Mouse (Mus musculus) cerebellum, postnatal 14 days (tissue): ENCODE measurements at regions not wholly inside any gene's neighbourhood (a gene's known extent, or its start where the extent isn't known, plus 50 kb on each side); places are given as distances from the start of the nearest gene placed in this dataset.
"Not testable (repeated sequence)": the region's sequence is repeated elsewhere in the genome, so short reads cannot be mapped to it uniquely, and the experiment has no call there.

ENCODE experiments used
- DNase-seq, 2 experiments: peaks; one replicate each; pipeline ENCODE4 v3.0.0; 2021; ENCODE audit warnings: mixed read lengths in 2 of 2

DNA sequence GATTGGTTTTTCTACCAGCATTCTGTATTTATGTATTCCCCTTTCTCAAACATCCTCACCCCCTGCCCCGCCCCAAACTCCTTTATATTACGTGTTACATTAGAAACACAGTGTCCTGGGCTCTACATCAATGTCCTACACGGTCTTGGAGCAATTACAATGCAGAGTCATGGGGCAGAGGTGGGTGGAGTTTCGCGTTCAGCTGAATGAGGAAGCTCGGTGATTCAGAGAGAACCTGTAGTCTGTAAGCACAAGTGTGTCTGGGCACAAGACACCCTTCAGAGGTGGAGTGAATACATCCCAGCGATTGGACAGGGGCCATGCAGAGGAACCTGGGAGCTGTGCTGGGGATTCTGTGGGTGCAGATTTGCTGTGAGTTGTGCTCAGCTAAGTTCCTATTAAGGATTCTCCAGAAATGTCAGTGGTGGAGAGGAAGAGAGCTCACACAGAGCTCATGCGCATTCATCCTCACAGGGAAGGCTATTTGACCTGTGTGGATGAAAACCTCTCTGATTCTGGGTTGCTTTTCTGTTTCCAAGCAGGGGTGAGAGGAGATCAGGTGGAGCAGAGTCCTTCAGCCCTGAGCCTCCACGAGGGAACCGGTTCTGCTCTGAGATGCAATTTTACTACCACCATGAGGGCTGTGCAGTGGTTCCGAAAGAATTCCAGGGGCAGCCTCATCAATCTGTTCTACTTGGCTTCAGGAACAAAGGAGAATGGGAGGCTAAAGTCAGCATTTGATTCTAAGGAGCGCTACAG lies 495.2 kb upstream of the Olfr1507 start:
- DNase-seq = not testable (repeated sequence)

DNA sequence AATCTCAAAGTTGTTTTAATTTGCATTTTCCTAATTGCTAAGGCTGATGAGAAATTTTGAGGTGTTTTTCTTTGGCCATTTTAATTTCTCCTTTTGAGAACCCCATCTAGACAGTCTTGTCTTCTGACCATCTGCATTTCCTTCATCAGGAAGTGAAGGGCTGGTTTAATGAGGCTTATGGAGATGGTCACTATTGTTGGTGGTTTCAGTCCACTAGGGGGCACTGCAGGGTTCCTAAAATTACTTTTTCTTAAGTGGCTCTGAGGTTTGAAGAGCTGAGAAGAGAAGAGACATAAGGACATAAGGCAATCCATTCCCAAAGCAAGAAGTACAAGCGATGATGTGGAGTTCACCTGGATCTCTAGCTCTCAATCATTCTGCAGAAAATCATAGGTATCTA lies 494.4 kb upstream of the Olfr1507 start:
- DNase-seq = not testable (repeated sequence)

DNA sequence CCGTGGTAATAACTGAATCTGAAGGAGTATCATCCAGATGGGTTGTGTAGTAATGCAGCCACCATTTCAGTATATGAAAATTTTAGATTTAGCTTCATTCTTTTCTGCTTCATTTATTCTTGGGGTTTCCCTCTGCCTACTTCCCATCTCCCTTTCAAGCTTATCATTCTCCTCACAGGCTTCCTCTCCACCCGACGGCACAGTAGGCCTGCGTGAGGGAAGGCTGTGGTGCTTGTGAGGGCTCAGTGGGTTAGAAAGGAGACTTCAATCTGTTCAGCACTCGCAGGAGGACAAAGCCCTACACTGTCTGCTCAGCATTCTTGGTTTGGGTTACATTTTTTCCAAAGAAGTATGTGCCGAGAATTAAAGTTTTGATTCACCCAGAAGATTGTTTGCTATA lies 493.0 kb upstream of the Olfr1507 start:
- not testable (repeated sequence) for DNase-seq

DNA sequence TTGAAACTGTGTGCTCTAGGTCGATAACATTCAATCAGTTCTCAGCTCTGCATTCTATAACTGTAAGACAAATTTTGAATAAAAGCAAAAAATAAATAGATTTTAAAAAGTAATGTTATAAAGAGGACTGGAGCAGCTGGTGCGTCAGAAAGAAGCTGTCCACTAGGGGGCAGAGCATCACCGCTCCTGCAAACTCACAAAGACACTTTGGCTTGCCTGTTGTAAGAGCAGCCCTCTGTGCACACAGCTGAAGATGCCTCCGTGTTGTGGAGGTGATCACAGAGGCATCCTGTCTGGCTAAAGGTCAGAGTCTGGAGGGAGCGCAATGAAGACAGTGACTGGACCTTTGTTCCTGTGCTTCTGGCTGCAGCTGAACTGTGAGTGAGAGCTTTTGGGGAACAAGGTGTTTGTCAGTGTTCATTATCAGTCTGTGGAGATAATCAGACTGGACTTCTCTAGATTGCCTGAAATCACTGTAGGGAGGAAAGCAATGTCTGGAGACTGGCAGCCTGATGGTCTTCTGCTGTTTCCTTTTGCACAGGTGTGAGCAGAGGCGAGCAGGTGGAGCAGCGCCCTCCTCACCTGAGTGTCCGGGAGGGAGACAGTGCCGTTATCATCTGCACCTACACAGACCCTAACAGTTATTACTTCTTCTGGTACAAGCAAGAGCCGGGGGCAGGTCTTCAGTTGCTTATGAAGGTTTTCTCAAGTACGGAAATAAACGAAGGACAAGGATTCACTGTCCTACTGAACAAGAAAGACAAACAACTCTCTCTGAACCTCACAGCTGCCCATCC lies 476.9 kb upstream of the Olfr1507 start:
- not testable (repeated sequence) for DNase-seq

DNA sequence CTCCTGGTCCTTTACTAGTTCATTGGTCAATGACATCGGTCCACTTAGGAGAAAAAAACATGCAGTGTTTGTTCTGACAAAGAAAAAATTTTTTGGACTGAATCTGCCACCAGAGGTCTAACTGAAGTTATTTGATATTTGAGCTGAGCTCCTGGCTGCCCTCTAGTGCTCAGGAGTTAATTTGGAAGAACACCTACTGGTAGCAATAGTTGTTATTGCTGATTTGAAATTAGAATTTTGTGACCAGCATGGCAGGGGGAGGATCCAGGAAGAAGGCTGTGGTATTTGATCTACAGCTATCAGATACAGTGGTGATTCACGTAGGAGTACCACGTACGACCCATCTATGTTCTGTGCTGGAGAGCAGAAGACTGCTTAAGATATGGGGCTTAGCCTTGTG lies 466.6 kb upstream of the Olfr1507 start:
- DNase-seq = not testable (repeated sequence)

DNA sequence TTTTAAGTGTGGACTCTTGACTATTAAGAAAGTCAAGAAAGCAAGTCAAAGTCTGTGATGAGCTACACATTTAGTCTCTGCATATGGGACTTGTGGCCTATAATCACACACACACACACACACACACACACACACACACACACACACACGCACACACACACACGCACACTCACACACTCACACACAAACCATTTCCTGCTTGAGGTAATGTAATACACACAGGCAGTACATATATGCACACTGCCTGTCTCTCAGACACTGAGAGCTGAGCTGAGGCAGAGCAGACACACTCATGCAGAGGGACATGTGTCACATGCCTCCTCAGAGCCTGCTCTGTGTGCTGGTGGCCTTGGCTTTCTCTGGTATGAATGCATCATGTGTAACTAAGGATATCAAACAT lies 461.0 kb upstream of the Olfr1507 start:
- DNase-seq = not testable (repeated sequence)

DNA sequence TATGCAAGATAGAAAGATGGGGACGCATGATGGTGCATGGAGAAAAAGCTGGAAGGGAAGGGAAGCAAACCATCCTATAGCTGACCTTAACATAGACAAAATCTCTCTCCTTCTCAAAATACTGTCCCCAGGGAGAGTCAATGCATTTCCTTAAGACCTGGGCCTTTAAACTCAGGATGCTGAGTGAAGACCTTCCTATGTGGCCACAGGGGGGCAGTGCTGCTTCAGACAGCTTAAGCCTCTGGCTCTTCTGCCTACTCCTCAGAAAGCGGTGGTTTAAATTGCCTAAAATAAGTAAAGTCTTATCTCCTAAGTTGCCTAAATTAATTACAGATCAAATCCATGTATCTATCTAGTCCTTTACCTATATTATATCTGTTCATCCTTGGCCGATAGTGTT lies 449.4 kb upstream of the Olfr1507 start:
- not testable (repeated sequence) for DNase-seq

DNA sequence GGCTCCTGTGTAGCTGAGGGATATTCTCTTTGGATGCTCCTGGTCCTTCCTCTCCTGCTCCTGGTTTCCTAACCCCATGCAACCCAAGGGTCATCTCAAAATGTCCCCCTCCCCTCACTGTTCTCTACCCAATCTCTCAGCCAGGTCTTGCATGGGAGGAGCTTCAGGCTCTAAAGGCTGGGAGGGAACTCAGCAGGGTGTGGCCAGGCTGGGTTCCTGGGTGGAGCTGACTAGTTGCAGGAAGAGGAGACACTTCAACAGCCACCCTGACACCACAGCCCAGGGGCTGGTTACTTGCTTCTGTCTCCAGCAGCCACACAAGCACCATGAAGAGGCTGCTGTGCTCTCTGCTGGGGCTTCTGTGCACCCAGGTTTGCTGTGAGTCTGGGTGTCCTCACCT lies 446.9 kb upstream of the Olfr1507 start:
- not testable (repeated sequence) for DNase-seq

DNA sequence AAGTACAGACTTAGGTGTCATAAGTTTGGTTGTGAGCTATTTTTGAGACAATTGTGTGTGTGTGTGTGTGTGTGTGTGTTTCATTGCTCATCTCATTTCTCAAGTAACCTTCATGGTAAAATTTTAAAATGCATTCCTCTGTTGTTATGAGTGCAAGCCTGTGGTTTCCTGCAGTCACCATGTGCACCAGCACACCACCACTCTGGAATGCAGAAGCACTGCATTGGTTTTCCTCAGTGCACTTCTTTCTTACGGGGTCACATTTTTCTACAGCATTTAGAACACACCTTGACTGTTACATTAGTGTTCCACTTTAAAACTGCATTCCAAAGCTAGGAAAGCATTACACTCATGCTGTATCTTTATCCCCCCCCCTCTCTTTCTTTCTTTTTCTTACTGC lies 446.2 kb upstream of the Olfr1507 start:
- DNase-seq = not testable (repeated sequence)

DNA sequence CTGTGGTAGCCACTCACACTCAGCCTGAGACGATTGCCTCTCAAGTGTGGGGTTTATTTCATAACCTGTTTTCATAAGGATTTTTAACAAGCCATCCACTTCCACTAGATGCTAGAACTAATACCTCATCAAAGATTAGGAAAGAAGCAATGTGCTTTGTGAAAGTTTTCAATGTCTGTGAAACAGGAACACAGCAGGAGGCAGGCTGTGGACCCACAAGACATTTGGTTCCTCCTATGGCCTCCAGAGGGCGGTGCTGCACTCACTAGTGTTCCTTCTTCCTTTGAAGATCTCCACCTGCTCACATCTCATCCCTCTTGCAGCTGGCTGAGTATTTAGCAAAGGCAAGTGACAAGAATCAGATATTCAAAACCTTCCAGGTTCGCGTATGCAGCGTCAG lies 424.6 kb upstream of the Olfr1507 start:
- DNase-seq = not testable (repeated sequence)

DNA sequence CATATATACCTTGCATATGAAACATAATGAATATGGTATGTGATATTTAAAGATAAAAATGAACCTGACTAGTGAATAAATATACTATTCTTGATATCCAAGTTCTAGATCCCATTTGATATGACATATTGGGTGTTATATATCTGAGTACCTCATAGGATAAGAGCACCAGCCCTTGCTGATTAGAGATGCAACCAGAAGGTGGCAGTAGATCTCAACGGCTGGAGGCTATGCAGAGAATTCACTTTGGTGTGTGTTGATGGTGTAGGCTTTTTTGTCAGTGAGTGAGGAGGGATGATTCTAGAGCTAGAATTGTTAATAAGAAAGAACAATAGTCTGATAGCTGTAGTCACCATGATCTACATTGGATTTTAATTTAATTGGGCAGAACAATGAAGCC lies 418.3 kb upstream of the Olfr1507 start:
- not testable (repeated sequence) for DNase-seq

DNA sequence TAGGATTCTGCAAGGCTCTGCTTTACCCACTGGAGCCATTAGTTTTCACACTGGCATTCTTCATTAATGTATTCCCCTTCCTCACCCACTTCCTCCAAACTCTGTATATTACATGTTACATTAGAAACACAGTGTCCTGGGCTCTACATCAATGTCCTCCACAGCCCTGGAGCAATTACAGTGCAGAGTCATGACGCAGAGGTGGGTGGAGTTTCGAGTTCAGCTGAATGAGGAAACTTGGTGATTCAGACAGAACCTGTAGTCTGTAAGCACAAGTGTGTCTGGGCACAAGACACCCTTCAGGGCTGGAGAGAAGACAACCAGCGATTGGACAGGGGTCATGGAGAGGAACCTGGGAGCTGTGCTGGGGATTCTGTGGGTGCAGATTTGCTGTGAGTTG lies 404.1 kb upstream of the Olfr1507 start:
- DNase-seq = not testable (repeated sequence)

DNA sequence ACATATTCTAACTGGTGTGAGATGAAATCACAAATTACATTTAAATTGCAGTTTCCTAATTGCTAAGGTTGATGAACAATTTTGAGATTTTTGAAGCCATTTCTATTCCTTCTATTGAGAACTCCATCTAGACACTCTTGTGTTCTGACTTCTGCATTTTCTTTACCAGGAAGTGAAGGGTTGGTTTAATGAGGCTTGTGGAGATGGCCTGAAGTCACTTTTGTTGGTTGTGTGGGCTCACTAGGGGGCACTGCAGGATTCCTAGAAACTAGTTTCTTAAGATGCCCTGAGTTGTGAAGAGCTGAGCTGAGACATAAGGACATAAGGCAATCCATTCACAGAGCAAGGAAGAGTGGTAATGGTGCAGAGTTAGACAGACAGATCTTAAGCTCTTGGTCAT lies 402.8 kb upstream of the Olfr1507 start:
- DNase-seq = not testable (repeated sequence)

DNA sequence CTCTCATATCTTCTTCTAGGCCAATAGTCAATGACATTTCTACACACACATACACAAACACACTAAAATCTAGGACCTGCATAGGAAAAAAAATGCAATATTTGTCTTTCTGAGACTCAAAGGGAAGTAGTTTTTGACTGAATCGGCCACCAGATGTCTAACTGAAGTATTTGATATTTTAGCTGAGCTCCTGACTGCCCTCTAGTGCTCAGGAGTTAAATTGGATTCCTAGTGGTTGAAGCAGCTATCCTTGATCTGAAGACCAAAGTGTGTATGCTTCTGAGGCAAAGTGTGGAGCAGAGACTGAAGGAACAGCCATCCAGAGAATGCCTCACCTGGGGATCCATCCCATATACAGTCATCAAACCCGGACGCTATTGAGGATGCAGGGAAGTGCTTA lies 384.4 kb upstream of the Olfr1507 start:
- not testable (repeated sequence) for DNase-seq

DNA sequence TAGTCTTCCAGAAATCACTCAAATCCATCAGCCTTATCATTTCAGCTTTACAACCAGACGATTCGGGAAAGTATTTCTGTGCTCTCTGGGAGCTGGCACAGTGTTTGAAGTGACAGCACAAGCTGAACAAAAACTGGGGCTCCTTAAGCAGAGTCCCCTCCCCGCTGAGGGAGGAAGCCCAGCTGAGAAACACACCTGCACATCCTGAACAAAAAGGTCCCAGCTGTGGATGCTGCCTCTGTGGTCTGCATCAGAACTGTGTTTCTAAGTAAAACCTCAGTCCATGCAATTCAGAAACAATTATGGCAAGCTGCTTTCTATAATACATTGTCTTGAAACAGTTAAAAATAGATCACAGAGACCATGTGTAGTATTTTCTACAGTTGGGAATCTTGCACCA lies 368.3 kb upstream of the Olfr1507 start:
- not testable (repeated sequence) for DNase-seq

DNA sequence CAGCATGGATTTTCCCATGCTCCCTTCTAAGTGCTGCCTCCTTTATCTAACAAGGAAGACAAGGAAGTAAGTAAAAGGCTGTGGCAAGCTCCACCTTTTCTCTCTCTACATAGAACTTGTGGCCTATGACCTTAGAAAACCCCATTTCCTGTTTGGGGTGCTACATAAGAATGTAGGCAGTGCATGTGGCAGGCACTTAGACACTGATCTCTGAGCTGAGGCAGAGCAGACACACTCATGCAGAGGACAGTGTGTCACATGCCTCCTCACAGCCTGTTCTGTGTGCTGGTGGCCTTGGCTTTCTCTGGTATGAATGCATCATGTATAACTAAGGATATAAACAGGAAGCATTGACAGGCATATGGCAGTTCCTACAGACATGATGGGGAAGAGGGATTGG lies 367.6 kb upstream of the Olfr1507 start:
- DNase-seq = not testable (repeated sequence)

DNA sequence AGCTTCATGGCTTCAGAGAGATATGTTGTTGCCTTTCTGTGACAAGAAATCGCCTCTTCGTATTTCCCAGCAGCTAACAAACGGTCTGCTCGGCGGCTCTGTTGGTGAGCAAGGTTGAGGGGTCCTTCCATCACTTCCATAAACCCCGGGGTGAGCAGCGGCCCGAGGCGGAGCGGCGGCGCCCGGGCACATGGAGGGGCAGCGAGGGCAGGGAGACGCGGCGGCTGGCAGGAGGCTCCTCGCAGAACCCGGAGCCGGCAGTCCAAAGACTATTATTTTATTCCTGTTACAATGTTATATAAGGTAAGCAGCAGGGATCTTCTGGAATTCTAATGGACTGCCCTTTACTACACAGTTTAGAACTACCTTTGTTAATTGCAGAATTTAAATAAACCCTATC lies 366.9 kb upstream of the Olfr1507 start:
- DNase-seq = not testable (repeated sequence)

DNA sequence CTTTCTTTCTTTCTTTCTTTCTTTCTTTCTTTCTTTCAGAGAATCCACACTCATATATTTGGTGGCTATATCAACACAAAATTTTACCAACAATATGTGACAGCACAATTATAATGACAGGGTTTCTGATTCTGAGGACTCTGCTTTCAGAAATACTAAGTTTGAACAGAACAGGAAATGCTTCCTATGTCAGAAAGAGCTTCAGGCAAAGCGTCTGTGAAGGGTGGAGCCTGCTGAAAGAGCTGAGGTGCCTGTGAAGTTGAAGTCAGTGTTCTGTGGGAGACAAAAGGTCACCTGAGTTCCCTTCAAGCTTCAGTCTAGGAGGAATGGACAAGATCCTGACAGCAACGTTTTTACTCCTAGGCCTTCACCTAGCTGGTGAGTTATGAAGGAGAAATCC lies 359.8 kb upstream of the Olfr1507 start:
- DNase-seq = not testable (repeated sequence)

DNA sequence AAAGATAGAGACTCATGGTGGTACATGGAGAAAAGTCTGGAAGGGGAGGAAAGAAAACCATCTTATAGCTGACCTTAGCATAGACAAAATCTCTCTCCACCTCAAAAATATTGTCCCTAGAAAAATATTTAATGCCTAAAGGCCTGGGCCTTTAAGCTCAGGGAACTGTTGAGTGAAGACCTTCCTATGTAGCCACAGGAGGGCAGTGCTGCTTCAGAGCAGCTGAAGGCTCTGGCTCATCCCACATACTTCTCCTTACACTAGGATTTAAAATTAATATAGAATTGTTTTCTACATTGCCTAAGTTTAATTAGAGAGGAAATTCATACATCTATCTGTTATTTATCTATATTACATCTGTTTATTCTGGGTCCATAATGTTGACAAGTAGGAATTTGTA lies 358.0 kb upstream of the Olfr1507 start:
- DNase-seq = not testable (repeated sequence)

DNA sequence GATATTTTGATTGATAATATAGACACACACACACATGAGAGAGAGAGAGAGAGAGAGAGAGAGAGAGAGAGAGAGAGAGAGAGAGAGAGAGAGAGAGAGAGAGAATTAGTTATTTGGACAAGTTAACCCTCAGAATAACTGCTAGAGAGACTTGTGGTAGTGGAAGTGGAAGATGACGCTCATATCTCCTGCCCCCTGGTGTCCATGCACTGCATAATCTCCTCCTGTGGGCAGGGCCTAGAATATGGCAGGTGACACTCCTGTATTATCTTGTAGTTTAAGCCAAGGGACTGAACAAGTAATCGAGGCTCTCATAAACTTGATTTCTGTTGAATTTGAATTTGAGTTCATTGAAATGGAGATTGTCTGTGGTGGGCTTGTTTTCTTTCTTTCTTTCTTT lies 352.4 kb upstream of the Olfr1507 start:
- not testable (repeated sequence) for DNase-seq

DNA sequence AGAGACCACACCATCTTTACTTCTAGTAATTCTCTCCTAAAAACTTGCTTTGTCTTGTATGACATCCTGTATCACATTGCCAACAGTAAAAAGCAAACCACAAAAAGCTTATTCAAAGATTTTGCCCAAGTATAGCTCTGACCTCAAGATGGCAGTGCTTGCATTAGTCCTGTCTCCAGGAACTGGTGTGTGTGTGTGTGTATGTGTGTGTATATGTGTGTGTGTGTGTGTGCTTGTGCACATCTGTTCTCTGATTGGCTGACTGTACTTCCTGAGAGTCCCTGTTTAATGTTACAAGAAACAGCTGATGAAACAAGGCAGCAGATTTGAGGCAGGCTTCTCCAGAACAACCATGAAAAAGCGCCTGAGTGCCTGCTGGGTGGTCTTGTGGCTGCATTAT lies 328.5 kb upstream of the Olfr1507 start:
- not testable (repeated sequence) for DNase-seq

DNA sequence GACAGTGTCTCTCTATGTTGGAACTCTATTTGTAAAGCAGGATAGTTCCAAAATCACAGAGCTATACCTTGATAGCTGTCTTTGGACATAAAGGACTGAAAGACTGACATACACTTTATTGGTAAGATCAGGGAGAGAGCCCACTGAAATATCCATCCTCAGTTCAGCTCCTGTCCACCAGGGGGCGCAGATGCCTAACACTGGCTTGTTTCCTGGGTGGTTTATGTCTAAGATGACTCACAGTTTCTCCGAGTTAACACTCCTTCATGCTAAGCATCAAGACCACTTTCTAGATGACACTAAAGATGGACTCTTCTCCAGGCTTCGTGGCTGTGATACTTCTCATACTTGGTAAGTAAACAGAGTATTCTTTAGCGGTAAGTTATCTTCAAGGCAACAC lies 326.1 kb upstream of the Olfr1507 start:
- DNase-seq = not testable (repeated sequence)

DNA sequence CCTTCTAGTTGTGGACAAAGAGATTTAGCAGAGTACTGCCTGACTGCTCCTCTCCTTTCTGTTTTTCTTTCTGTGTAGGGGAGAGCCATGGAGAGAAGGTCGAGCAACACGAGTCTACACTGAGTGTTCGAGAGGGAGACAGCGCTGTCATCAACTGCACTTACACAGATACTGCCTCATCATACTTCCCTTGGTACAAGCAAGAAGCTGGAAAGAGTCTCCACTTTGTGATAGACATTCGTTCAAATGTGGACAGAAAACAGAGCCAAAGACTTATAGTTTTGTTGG lies 315.5 kb upstream of the Olfr1507 start:
- DNase-seq = not testable (repeated sequence)
